Mouse (Mus musculus) myocyte (in vitro differentiated cells): ENCODE results near the gene Vmn1r198.

Source experiments
- CEBPB ChIP-seq: IDR thresholded peaks from 2 replicates; pipeline ENCODE4 v1.6.1; 2011; ENCODE audit warnings: mild to moderate bottlenecking, moderate library complexity; ENCODE audit not compliant: poor library complexity, insufficient read depth, severe bottlenecking
- MAX ChIP-seq: IDR thresholded peaks from one replicate; pipeline ENCODE4 v1.6.1; 2011; ENCODE audit warnings: low read depth, mild to moderate bottlenecking, control low read depth
- MYOG ChIP-seq, 3 experiments: IDR thresholded peaks; one replicate each; pipeline ENCODE4 v1.6.1; 2011; ENCODE audit warnings: control low read depth in 2 of 3, low read depth in 2 of 3, mild to moderate bottlenecking in 2 of 3; ENCODE audit not compliant: insufficient read length in 2 of 3, control insufficient read depth in 1 of 3, insufficient read depth in 1 of 3
- POLR2A ChIP-seq: IDR thresholded peaks from one replicate; pipeline ENCODE4 v1.6.1; 2011; ENCODE audit warnings: low read depth, mild to moderate bottlenecking, control low read depth, moderate library complexity; ENCODE audit not compliant: insufficient read length
- TCF12 ChIP-seq: IDR thresholded peaks from one replicate; pipeline ENCODE4 v1.6.1; 2011; ENCODE audit warnings: mild to moderate bottlenecking, control low read depth; ENCODE audit not compliant: poor library complexity, insufficient read depth, severe bottlenecking
- TCF3 ChIP-seq: IDR thresholded peaks from one replicate; pipeline ENCODE4 v1.6.1; 2011; ENCODE audit warnings: low read depth, control low read depth; ENCODE audit not compliant: insufficient read length

GRCm38 (mm10) chr13:22402978-22403377, 52.8 kb downstream of the Vmn1r198 start:
- TF ChIP-seq POLR2A (no peak), MAX (no peak), MYOG (IDR thresholded peaks at IDR 0.05; ENCODE audit: control insufficient read depth in 1 of 3, insufficient read depth in 1 of 3, insufficient read length in 2 of 3, low read depth in 2 of 3) (no peak), TCF3 (no peak), TCF12 (no peak), CEBPB (no peak)
